Mouse (Mus musculus) megakaryocyte, embryonic 14.5 days (primary cell): ENCODE results near the gene Zfp39. TPM values are rescaled to one million over a fixed set of nuclear protein-coding genes. Genes with fewer than 3 reads are reported as not detected.

Source experiments
- H3K27me3 ChIP-seq: replicated peaks from 2 replicates; pipeline ENCODE3; 2012; ENCODE audit warnings: inconsistent platforms
- H3K36me3 ChIP-seq: replicated peaks from 2 replicates; pipeline ENCODE3; 2012; ENCODE audit warnings: low read length, inconsistent platforms, mixed read lengths
- H3K4me1 ChIP-seq: 2 replicates; pipeline ENCODE4 v1.6.1; 2012; ENCODE audit warnings: inconsistent platforms
- H3K4me3 ChIP-seq: replicated peaks from 2 replicates; pipeline ENCODE3; 2012; ENCODE audit warnings: moderate library complexity, mild to moderate bottlenecking, inconsistent platforms
- H3K9me3 ChIP-seq: 2 replicates; pipeline ENCODE4 v1.6.1; 2012; ENCODE audit warnings: inconsistent platforms
- FLI1 ChIP-seq: IDR thresholded peaks from 2 replicates; pipeline ENCODE4 v1.6.1; 2012; ENCODE audit warnings: low read length, inconsistent platforms, mixed read lengths
- GATA1 ChIP-seq: IDR thresholded peaks from 3 replicates; pipeline ENCODE4 v1.6.1; 2012; ENCODE audit warnings: mixed read lengths, low read length, inconsistent platforms, borderline replicate concordance
- polyA plus RNA-seq: library from polyadenylated mRNA; stranded (reverse); fragments of >175 nt; gene quantifications from 2 replicates; pipeline ENCODE4 v1.2.3, GENCODE M21; 2012; ENCODE audit warnings: low replicate concordance; ENCODE audit not compliant: insufficient read depth

Gene Zfp39
- polyA plus RNA-seq, 1 experiment: 0.11 TPM

DNA sequence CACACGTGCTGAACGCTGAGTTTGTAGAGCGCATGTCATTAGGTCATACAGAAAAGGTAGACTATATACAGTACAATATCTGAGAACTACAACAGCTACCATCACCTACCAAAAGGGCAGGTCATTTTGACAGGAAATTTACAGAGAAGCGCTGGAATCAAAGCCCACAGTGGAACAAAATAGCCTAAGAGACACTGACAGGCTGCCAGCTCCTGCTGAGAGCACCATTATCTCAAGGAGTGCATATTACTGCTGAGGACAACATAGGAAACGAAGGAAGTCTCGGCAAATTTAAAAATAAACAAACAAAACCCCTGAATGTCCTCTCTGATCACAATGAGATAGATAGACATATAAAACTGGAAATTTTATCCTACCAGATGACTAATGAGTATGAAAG is 6.5 kb downstream of the Zfp39 start:
- Histone ChIP-seq H3K4me3 (no peak overlapping the region), H3K36me3 (peaks cover 79% of the 10 kb centered on the region), H3K27me3 (no peaks in the 10 kb centered on the region), H3K9me3 (no peaks in the 10 kb centered on the region), H3K4me1 (peaks cover 12% of the 10 kb centered on the region)
- TF ChIP-seq GATA1 (no peak), FLI1 (no peak)

DNA sequence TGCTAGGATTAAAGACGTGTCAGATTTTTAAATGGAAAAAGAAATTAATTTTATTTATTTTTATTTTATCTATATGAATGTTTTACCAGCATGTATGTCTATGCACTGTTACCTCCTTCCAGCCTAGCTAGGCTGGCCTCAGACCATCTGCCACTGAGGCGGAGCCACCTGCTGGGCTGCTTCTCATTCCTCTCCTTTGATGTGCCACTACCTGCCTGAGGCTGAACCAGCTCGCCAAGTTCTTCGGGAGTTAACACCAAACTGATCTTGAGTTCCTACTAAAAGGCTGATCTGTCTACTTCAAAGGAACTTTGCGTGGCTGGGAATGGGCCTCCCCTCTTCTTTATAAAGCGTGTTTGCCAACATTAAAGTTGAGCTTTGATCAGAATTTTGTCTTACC is 9.6 kb downstream of the Zfp39 start:
- Histone ChIP-seq H3K9me3 (peaks cover 5% of the 10 kb centered on the region), H3K4me1 (0 out of 2 replicates have a peak, but pooled peaks cover 3% of the 10 kb centered on the region), H3K4me3 (no peak overlapping the region), H3K36me3 (peaks cover 83% of the 10 kb centered on the region), H3K27me3 (no peaks in the 10 kb centered on the region)
- TF ChIP-seq FLI1: no peak
- TF ChIP-seq GATA1: no peak

GRCm38 (mm10) chr11:58890511-58890910 is 13.5 kb downstream of the Zfp39 start:
- Histone ChIP-seq H3K9me3 (peaks cover 20% of the 10 kb centered on the region), H3K4me3 (no peak overlapping the region), H3K36me3 (peaks cover 65% of the 10 kb centered on the region), H3K4me1 (peaks cover 7% of the 10 kb centered on the region), H3K27me3 (no peaks in the 10 kb centered on the region)
- TF ChIP-seq GATA1 (no peak), FLI1 (no peak)

DNA sequence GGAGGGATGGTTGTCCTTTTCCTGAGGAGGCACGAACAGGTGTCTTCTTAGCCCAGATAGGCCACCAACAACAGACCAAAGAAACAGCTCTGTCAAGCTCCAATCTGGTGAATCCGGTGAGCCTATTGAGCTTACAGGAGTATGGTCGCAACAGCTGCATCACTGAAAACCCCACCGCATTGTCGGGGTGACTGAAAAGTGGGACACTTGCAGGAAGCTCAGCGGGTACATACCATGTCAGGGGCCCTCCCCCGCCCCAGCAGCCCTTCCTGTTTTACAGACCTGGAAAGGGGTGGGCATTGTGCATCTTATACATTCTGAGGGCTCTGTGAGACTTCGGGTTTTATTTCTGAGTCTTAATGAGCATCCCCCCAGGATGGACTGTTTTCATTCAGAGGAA is 20.3 kb downstream of the Zfp39 start:
- no peak for TF ChIP-seq FLI1
- TF ChIP-seq GATA1: no peak
- Histone ChIP-seq H3K36me3 (peaks cover 49% of the 10 kb centered on the region), H3K9me3 (peaks cover 15% of the 10 kb centered on the region), H3K27me3 (no peaks in the 10 kb centered on the region), H3K4me1 (peaks cover 7% of the 10 kb centered on the region), H3K4me3 (no peak overlapping the region)

- TF ChIP-seq FLI1: no peak
- no peak for TF ChIP-seq GATA1
- H3K4me3 ChIP-seq: no peak overlapping the region
- H3K36me3 ChIP-seq: peaks cover 31% of the 10 kb centered on the region
- H3K4me1 ChIP-seq: peaks cover 25% of the 10 kb centered on the region
- H3K27me3 ChIP-seq: no peaks in the 10 kb centered on the region
- no peaks in the 10 kb centered on the region for H3K9me3 ChIP-seq
Observed at GRCm38 (mm10) chr11:58870961-58871360, 33.1 kb downstream of the Zfp39 start.

GRCm38 (mm10) chr11:58867954-58868330 is 36.1 kb downstream of the Zfp39 start:
- TF ChIP-seq FLI1: no peak
- TF ChIP-seq GATA1: no peak
- H3K4me3 ChIP-seq: peak overlapping the region; percentile 94

DNA sequence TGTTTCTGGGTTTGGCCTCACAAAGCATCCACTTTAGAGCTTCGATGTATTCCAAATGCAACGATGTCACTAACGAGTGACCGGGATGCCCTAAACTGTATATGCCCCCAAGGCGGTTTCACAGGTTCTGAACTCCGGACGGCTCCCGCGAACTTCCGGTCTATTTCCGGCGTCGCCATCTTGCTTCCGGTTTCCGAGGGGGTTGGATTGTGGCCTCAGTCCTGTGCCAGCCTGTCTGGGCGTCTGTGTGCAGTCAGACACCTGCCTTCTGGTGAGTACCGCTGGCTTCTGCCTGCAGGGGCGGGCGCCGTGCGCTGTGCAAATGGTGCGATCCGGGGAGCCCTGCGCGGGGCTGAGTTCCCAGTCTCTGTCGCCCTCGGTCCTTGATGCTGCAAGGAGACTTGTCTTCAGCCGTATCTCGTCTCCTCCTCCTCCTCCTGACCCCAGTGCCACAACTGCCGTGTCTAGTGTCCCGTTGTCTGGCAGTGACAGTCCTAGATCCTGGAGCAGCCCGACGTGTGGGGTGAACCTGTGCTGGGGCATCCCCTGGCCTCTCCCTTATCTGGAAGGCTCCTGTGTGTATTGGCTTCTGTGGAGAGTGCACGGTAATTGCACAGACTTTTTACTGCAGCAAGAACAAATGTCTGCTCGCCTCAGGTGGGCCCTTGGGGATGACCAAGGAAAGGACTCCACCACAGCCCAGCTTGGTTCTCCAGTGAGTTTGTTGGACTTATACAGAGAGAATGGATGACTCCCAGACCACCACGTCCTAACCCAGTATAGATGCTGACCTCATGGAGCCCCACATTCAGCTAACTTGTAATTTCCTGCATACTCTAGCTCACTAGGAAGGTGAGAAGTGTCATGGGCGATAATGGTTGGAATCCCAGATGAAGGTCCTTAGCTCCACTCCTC is 36.7 kb downstream of the Zfp39 start, which contains the start of gene 2810021J22Rik:
Gene 2810021J22Rik (plus strand): TSS at position 178 of the 915 bp plus-strand sequence.
- H3K4me3 ChIP-seq: peak within 1 kb of the TSS; percentile 94
- no peaks in the 10 kb centered on the region for H3K27me3 ChIP-seq
- H3K36me3 ChIP-seq: peaks cover 27% of the 10 kb centered on the region
- TF ChIP-seq GATA1 (no peak), FLI1 (peak; percentile 94; the same call in 1 of the 2 replicates)
- peaks cover 25% of the 10 kb centered on the region for H3K4me1 ChIP-seq
- peaks cover 8% of the 10 kb centered on the region; the same call in 1 of the 2 replicates for H3K9me3 ChIP-seq

More at GRCm38 (mm10) chr11:58867954-58868330, 36.1 kb downstream of the Zfp39 start:
- Histone ChIP-seq H3K4me1 (peaks cover 25% of the 10 kb centered on the region), H3K9me3 (peaks cover 8% of the 10 kb centered on the region; the same call in 1 of the 2 replicates), H3K36me3 (peaks cover 27% of the 10 kb centered on the region), H3K27me3 (no peaks in the 10 kb centered on the region)

DNA sequence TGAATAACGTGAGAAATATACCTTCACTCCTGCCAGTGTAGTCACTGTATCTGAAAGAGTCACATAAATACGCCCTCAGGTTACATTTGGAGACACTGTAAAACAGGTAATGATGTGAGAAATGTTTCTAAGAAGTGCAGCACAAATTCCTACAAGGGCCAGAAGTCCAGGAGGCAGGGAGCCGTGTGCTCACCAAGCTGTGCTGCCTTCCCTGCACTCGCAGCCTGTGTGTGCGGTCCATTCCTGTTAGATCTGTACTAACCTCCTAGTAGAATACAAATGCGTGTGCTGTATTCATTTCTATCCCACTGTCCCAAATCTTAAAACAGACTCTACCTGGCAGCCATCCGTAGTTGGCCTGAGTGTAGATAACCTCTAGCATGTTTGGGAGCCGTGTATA is 43.3 kb downstream of the Zfp39 start:
- TF ChIP-seq GATA1: no peak
- Histone ChIP-seq H3K9me3 (peaks cover 44% of the 10 kb centered on the region), H3K4me1 (no peaks in the 10 kb centered on the region), H3K36me3 (peaks cover 59% of the 10 kb centered on the region), H3K4me3 (no peak overlapping the region), H3K27me3 (no peaks in the 10 kb centered on the region)

DNA sequence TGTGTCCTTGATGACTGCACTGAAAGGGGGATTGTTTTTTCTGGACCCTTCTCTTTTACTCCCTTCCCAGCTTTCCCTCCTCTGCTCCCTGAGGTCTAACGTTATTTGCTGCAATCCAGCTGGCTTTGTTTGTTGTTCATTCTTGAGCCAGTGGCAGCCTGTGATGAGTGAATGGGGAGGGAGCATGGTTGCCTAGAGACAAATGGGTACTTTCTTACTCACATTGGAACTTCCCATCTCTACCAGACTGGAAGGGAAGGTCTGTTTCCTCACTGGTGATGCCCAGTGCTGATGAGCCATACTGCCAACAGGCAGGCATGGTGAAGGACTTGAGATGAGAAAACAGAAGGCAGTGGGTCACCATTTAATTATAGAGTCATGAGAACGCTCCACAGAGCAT is 54.3 kb downstream of the Zfp39 start:
- no peaks in the 10 kb centered on the region for H3K27me3 ChIP-seq
- H3K36me3 ChIP-seq: peaks cover 58% of the 10 kb centered on the region
- no peak overlapping the region for H3K4me3 ChIP-seq
- TF ChIP-seq FLI1 (no peak), GATA1 (no peak)
- peaks cover 8% of the 10 kb centered on the region for H3K9me3 ChIP-seq
- peaks cover 16% of the 10 kb centered on the region for H3K4me1 ChIP-seq

GRCm38 (mm10) chr11:58847636-58848035 is 56.4 kb downstream of the Zfp39 start:
- TF ChIP-seq FLI1 (no peak), GATA1 (no peak)
- Histone ChIP-seq H3K9me3 (peaks cover 8% of the 10 kb centered on the region), H3K36me3 (peaks cover 40% of the 10 kb centered on the region), H3K4me3 (peak overlapping the region; percentile 92), H3K4me1 (peaks cover 16% of the 10 kb centered on the region), H3K27me3 (no peaks in the 10 kb centered on the region)
